8 mouse cellular contexts compared by ENCODE assay signal in the genomic region with DNA sequence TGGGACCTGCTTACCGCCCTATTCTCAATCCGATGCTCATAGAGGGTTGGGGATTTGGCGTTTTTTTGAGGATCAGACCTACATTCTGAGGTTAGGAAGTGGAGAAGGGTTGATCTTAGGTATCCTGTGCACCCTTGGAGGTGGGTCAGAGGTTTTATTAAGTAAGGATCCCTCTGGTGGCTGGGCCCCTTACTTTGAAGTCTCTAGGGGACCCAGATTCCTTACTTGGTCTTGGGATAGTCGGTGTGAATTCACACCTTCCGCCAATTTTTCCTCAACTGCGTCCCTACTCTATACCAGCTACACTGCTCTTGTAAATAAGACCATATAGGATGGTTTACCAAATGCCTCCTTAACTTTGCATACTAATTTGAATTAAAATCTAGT. TPM values are rescaled to one million over a fixed set of nuclear protein-coding genes. Genes with fewer than 3 reads are reported as not detected.
DNase-seq lines count a peak whose midpoint lies in the region; ATAC-seq and TF ChIP-seq lines count a peak whose summit lies in the region.

No protein-coding gene starts in this region.

- TF ChIP-seq CTCF in lung, embryonic 14.5 days (IDR thresholded peaks at IDR 0.05; ENCODE audit: low read depth) = no peak

- peak overlapping the region; percentile 91 for H3K4me2 ChIP-seq in lung, embryonic 14.5 days
- H3K4me2 ChIP-seq in embryonic facial prominence, embryonic 15.5 days (replicated peaks) = peak overlapping the region; percentile 90
- peak overlapping the region; percentile 97 for H3K4me2 ChIP-seq in neural tube, embryonic 15.5 days

- ATAC-seq in lung, embryonic 14.5 days (ENCODE audit: insufficient read depth) = no peak
- no peak for ATAC-seq in embryonic facial prominence, embryonic 15.5 days (ENCODE audit: insufficient number of reproducible peaks, low FRiP score, low TSS enrichment, low read depth)
- no peak for ATAC-seq in neural tube, embryonic 15.5 days (ENCODE audit: low FRiP score)

- no peak overlapping the region for H3K27ac ChIP-seq in lung, embryonic 14.5 days (ENCODE audit: low read depth)
- H3K27ac ChIP-seq in embryonic facial prominence, embryonic 15.5 days (replicated peaks) = no peak overlapping the region
- H3K27ac ChIP-seq in limb, embryonic 10.5 days = peak overlapping the region; percentile 88
- 0 out of 2 replicates have a peak overlapping the region, but pooled peaks have one; percentile 69 for H3K27ac ChIP-seq in neural tube, embryonic 15.5 days (replicated peaks)

- peaks cover 24% of the 10 kb centered on the region; the same call in 1 of the 2 replicates for H3K27me3 ChIP-seq in lung, embryonic 14.5 days (ENCODE audit: insufficient read depth, low read length)
- H3K27me3 ChIP-seq in embryonic facial prominence, embryonic 15.5 days = peaks cover 6% of the 10 kb centered on the region; the same call in 1 of the 2 replicates
- peaks cover 25% of the 10 kb centered on the region for H3K27me3 ChIP-seq in limb, embryonic 10.5 days (ENCODE audit: low read depth, poor library complexity, severe bottlenecking)
- peaks cover 9% of the 10 kb centered on the region; the same call in 1 of the 2 replicates for H3K27me3 ChIP-seq in neural tube, embryonic 15.5 days (replicated peaks)

- H3K36me3 ChIP-seq in lung, embryonic 14.5 days (ENCODE audit: insufficient read depth) = no peaks in the 10 kb centered on the region
- H3K36me3 ChIP-seq in embryonic facial prominence, embryonic 15.5 days = no peaks in the 10 kb centered on the region
- no peaks in the 10 kb centered on the region for H3K36me3 ChIP-seq in limb, embryonic 10.5 days
- no peaks in the 10 kb centered on the region for H3K36me3 ChIP-seq in neural tube, embryonic 15.5 days

- H3K9me3 ChIP-seq in lung, embryonic 14.5 days (ENCODE audit: low read depth, low read length) = no peaks in the 10 kb centered on the region
- H3K9me3 ChIP-seq in embryonic facial prominence, embryonic 15.5 days (replicated peaks) = no peaks in the 10 kb centered on the region
- no peaks in the 10 kb centered on the region for H3K9me3 ChIP-seq in limb, embryonic 10.5 days (replicated peaks)
- no peaks in the 10 kb centered on the region for H3K9me3 ChIP-seq in neural tube, embryonic 15.5 days (replicated peaks)

- H3K9ac ChIP-seq in lung, embryonic 14.5 days = peak overlapping the region; percentile 52
- peak overlapping the region; percentile 44; the same call in 1 of the 2 replicates for H3K9ac ChIP-seq in embryonic facial prominence, embryonic 15.5 days
- peak overlapping the region; percentile 61 for H3K9ac ChIP-seq in neural tube, embryonic 15.5 days (replicated peaks)

- 13% methylated on average over 6 of the region's 6 CpGs for WGBS in lung, embryonic 14.5 days
- 8% methylated on average over 6 of the region's 6 CpGs for WGBS in embryonic facial prominence, embryonic 15.5 days
- 2% methylated on average over 6 of the region's 6 CpGs for WGBS in limb, embryonic 10.5 days
- WGBS in neural tube, embryonic 15.5 days = 8% methylated on average over 6 of the region's 6 CpGs

- DNase-seq in lung, embryonic 14.5 days = no peak
- no peak for DNase-seq in lung, postnatal 10 days
- no peak for DNase-seq in limb, embryonic 10.5 days (ENCODE audit: low spot score)
- DNase-seq in adrenal gland, postnatal 14 days = no peak
- no peak for DNase-seq in cerebellum, adult 11 months
- DNase-seq in thymus, postnatal 36 days = no peak

- no peaks in the 10 kb centered on the region for H3K4me1 ChIP-seq in lung, embryonic 14.5 days (ENCODE audit: insufficient read depth)
- H3K4me1 ChIP-seq in embryonic facial prominence, embryonic 15.5 days = peaks cover 18% of the 10 kb centered on the region
- peaks cover 25% of the 10 kb centered on the region for H3K4me1 ChIP-seq in limb, embryonic 10.5 days
- peaks cover 19% of the 10 kb centered on the region for H3K4me1 ChIP-seq in neural tube, embryonic 15.5 days

- peak overlapping the region; percentile 59 for H3K4me3 ChIP-seq in lung, embryonic 14.5 days (ENCODE audit: low read depth, low read length)
- H3K4me3 ChIP-seq in embryonic facial prominence, embryonic 15.5 days (replicated peaks) = peak overlapping the region; percentile 64
- H3K4me3 ChIP-seq in limb, embryonic 10.5 days = peak overlapping the region; percentile 78
- H3K4me3 ChIP-seq in neural tube, embryonic 15.5 days (replicated peaks) = peak overlapping the region; percentile 74

RNA-seq across cellular contexts. Expression of gene Dock10, which starts 0.5 kb away (rescaled TPM):
- polyA plus RNA-seq in lung, embryonic 14.5 days (2014; fragmentation: Nextera tagmentation; extraction: Ambion mirVana) = 4.9 and 5.7 TPM in 2 replicates
- polyA plus RNA-seq in embryonic facial prominence, embryonic 15.5 days (2015; fragmentation: Nextera tagmentation; extraction: Ambion mirVana) = 6.3 and 7.1 TPM in 2 replicates
- 4.0 and 5.2 TPM in 2 replicates for polyA plus RNA-seq in limb, embryonic 10.5 days (2016; fragmentation: Nextera tagmentation; extraction: Ambion mirVana)
- polyA plus RNA-seq in neural tube, embryonic 15.5 days (2015; fragmentation: Nextera tagmentation; extraction: Ambion mirVana) = 5.8 and 9.7 TPM in 2 replicates
- 22.5 and 31.7 TPM in 2 replicates for total RNA-seq in adrenal gland, postnatal 14 days (2021)

Comparison
In these comparisons a context has a peak if more than half of its experiments do, and no peak if none do; other contexts are left out.
1. H3K27ac ChIP-seq: peak in limb, embryonic 10.5 days (single experiment) and neural tube, embryonic 15.5 days (single experiment); none in lung, embryonic 14.5 days (single experiment) and embryonic facial prominence, embryonic 15.5 days (single experiment).
2. Peak in every context shown above with its lines, with median percentiles within 50 percentile points of each other: H3K4me2 ChIP-seq, H3K4me3 ChIP-seq and H3K9ac ChIP-seq.